Mouse (Mus musculus): ENCODE data around the gene Iqgap1.
A peak's percentile ranks its signal among the peaks of the same experiment; 100 is the strongest.

The Iqgap1 gene

GRCm38 (mm10) chr7:80719038-80719437 lies 106.7 kb downstream of the Iqgap1 start:
- no peak for DNase-seq (ENCODE audit: low read depth, low spot score)

DNA sequence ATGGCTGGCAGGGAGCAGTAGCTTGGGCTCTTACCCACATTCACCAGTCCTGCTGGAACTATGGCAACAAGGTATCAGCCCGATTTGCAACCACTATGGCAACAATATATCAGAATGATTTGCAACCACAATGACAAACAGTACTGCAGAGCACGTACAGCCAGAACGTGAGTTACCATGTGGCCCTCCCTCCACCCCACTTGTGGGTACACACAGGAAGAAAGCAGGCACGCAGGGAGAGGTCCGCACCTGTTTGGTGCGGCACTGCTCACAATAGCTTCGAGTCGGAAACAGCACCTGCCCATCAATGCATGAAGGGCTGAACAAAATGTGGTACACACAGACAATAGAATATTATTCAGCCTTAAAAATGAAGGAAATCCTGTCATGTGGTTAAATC lies 107.3 kb downstream of the Iqgap1 start:
- DNase-seq (ENCODE audit: low read depth, low spot score) = no peak

GRCm38 (mm10) chr7:80716758-80717157 lies 109.0 kb downstream of the Iqgap1 start:
- no peak for DNase-seq (ENCODE audit: low read depth, low spot score)

DNA sequence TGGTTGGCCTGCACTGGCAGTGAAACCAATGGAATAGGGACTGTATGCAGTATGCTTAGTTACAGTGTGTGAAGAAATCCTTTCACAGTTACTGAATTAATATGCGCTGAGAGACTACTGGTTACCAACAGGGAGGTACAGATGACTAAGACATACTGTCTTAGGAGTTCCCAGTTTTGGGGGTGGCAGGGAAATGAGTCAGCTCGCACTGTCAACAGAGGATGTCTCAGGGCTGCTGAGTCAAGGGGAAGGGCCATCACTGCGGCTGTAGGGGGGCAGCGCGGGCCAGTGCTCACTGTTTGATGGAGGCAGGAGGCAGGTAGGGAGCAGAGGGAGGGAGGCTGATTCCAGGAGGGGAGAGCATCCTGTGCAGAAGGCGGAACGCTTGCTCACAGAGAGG lies 110.5 kb downstream of the Iqgap1 start:
- no peak for DNase-seq (ENCODE audit: low read depth, low spot score)

DNA sequence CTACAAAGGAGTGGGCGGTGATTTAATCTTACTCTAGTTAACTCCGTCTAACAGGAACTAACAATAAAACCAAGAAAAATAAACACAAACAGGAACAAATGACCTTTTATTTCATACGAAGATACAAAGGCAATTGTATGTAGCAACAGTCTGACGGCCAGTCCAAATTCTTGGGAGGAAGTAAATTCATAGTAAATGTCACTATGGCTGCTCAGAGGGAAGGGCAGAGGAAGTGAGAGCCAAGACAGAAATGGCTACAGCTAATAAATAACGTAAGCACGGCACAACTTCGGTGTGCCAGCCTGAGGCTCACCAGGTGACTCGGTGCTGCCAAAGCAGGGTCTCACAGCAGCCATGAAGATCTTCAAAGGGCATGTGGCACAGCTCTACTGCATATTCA lies 114.3 kb downstream of the Iqgap1 start:
- no peak for DNase-seq (ENCODE audit: low read depth, low spot score)

GRCm38 (mm10) chr7:80710333-80710732 lies 115.4 kb downstream of the Iqgap1 start:
- DNase-seq (ENCODE audit: low read depth, low spot score) = no peak

- DNase-seq (ENCODE audit: low read depth, low spot score) = no peak
These were observed 121.7 kb downstream of the Iqgap1 start for GRCm38 (mm10) chr7:80704066-80704465.

GRCm38 (mm10) chr7:80702510-80702909 lies 123.3 kb downstream of the Iqgap1 start:
- DNase-seq (ENCODE audit: low read depth, low spot score) = no peak

GRCm38 (mm10) chr7:80699709-80700108 lies 126.1 kb downstream of the Iqgap1 start:
- no peak for DNase-seq (ENCODE audit: low read depth, low spot score)

DNA sequence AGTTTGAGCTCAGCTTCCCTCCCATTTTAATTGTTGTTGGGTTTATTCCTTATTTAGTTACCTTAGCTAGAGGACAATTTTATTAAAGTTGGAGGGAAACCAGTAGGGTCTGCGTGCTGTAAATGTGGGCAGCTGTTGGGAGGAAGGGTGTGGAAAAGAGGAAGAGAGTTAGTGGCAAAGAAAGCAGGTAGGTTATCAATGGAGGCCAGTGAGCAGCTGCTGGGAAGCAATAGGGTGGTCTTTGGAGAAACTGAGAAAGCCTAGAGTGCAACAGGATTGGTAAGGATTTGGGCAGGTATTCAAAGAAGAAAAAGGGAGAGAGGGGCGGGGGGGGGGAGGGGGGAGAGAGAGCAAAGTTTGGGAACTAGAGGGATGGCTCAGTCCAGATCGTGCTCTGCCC lies 126.8 kb downstream of the Iqgap1 start:
- no peak for DNase-seq (ENCODE audit: low read depth, low spot score)

DNA sequence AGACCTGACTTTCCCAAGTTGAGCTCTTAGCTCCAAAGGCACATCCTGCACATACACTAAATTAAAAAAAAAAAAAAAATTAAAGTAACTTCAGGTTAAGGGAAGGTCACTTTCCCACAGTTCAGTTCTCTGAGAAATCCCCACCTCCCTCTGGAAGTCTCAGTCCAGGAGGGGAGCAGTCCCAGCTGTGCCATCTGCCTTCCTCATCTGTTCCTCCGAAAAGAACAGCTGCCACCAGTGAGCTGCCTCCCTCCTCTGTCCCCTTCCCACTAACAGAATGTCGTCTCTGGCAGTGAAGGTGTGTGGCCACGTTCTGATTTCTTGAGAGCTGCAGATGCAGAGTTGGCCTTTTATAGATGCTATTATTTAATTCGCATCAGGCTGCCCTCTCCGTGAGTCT lies 127.9 kb downstream of the Iqgap1 start:
- DNase-seq (ENCODE audit: low read depth, low spot score) = no peak

- DNase-seq (ENCODE audit: low read depth, low spot score) = no peak
These were observed 128.9 kb downstream of the Iqgap1 start for GRCm38 (mm10) chr7:80696903-80697302.

DNA sequence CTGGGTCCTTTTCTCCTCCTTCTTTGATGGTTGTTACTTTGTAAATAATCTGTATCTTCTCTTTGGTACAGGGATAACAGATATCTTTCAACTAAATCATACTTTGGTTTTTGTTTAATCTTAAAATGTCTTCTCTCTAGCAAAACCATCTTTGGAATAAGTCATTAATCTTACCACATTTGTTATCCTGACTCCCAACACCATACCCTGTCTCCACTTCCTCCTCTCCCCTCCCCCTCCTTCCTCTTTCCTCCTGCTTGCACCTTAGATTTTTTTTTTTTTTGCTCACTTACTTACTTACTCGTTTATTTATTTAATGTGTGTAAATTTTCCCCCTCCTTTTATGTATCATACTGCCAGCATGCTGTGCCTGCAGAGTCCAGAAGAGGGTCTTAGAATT lies 129.4 kb downstream of the Iqgap1 start:
- no peak for DNase-seq (ENCODE audit: low read depth, low spot score)

GRCm38 (mm10) chr7:80692472-80692871 lies 133.3 kb downstream of the Iqgap1 start:
- no peak for DNase-seq (ENCODE audit: low read depth, low spot score)

DNA sequence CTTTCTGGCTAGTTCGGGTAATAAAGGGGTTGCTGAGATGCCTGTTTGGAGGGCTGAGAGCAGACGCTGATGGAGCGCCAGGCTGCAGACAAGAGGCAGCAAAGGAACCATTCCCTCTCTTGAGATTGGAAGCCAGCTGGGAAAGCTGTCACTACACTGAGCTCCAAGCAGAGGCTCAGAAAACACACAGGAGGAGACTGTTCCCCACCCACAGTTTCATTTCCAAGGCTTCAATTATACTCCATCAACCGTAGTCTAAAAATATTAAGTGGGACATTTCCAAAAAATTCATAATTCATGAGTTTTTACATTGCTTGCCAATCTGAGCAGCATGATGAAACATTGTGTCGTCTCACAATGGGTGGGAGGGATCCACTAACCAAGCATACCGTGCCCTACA lies 134.6 kb downstream of the Iqgap1 start:
- no peak for DNase-seq (ENCODE audit: low read depth, low spot score)

DNA sequence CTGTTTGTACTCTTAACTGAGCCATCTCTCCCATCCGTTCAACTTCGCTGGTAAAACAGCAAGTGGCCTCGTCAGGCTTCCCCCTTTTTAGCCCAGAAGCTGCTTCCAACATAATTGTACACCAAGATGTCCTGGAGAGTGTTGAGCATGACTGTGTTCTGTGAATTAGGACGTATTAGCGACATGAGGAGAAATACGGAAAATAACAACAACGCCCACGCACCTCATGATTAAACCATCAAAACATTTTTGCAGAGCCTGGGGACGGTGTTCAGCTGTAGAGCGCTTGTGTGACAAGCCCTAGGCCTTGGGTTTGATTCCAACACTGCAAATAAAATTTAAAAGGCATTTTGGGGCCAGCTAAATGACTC lies 136.6 kb downstream of the Iqgap1 start:
- no peak for DNase-seq (ENCODE audit: low read depth, low spot score)

DNA sequence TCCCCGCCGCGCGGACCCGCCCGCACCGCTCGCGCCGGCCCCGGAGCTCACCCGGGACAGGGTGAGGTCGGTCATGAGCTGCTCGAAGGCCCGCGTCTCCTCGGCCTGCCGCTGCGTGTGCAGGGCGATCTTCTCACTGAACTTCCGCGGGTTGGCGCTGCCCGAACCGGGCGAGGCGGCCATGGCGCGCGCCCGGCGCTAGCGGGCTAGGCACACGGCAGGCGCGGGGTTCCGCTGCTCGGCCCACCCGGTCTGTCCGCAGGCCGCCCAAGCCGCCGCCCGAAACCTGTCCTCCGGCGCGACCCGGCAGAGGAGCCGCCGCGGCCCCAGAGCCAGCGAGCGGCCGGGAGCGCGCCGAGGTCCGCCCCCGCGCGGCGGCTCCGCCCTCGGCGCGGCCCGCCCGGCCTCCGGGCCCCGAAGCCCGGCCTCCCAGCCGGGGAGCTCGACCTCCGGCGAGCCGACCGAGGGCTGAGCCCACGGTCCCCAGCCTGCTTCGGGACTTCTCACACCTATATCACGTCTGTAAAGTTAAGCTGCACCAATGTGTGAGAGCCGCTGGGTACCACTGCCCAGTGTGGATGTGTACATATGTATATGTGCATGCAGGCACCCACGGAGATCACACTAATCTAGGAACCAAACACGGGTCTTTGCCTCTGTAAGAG lies 137.1 kb downstream of the Iqgap1 start, which contains the start of gene Crtc3:
Gene Crtc3, minus strand, starts transcription at position 322 of the 665 bp plus-strand sequence.
- peak; percentile 41 for DNase-seq (ENCODE audit: low read depth, low spot score)

DNA sequence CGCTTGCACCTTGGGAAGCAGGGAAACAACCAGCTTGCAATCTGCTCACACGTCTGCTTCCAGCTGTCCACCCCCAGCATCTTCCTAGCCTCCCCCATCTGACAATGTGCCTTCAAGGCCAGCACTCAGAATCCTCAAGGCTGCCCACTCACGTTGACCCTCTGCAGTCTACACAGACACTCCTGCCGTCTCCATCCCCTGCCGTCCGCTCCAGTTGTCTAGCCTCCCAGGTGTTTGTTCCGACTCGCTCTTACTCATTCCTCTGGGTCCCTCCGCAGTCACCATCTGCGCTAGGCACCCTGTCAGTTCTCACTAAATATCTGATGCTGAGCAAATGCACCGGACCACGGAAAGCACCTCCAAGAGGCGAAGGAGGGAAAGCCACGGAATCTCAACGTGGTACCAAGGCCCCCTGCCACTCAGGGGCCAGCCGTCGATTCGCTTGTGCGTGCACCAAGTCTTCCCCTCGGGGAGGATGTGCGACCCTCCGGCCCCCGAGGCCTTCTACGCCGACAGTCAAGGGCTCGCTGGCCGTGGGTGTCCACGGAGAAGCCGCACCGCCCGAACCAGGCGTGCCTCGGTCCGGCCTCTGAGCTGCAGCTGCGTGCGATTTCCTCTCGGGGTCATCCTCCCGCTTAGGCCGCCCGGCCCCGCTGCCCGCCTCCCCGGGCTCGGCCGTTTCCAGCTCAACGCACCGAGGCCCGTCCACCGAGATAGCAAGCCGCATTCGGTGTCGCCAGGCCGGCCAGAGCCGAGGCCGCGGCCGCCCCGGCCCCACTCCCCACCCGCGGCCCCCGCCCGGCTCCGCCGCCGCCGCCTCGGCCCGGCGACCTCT lies 137.8 kb downstream of the Iqgap1 start:
- DNase-seq (ENCODE audit: low read depth, low spot score) = peak; percentile 39

DNA sequence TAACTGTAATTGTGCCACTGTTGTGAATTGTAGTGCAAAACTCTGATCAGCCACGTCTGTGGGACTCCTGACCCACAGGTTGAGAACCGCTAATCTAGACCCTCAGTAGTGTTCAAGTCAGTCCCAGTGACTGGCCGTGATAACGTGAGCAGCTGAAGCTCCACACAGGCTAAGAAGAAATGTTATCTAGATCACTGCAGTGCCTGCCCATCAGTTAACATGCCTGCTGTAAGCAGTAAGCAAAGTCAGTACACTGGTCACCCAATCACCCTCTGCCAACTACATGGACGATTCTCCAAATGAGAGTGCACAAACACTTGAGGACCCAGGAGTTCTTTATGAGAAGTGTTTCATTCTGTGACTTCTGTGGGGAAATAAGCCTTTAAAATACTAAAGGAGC lies 140.1 kb downstream of the Iqgap1 start:
- no peak for DNase-seq (ENCODE audit: low read depth, low spot score)

DNA sequence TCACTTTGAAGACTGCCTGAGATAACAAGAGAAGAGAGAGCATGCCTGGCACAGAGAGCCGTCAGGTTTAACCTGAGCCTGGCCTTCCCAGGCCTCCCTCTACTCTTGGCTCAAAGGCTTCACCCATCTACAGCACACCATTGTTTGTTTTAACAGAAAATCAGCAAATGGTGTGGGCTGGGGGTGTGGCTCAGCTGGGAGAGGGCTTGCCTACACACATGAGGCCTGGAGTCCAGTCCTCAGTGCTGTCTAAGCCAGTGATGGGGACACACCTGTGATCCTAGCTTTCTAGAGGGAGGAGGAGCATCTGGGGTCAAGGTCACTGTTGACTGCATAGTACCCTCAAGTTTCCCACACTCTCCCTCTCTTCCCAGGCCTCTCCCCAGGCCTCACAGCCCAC lies 143.1 kb downstream of the Iqgap1 start:
- DNase-seq (ENCODE audit: low read depth, low spot score) = no peak

- no peak for DNase-seq (ENCODE audit: low read depth, low spot score)
These were observed 145.4 kb downstream of the Iqgap1 start for GRCm38 (mm10) chr7:80680218-80680847.

DNA sequence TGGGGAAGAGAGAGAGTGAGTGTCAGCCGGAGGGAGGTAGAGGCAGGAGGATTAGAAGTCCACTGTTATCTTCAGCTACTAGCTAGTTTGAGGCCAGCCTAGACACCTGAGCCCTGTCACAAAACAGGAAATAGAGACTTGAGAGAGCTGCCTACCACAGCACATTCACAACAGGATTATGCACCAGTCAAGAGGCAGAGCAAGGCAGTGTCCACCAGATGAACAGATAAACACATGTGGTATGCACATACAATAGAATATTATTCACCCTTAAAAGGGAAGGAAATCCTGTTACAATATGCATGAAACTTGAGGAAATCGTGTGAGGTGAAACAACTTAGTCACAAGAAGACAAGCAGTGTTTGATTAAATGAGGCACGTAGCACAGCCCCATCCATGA lies 153.5 kb downstream of the Iqgap1 start:
- DNase-seq (ENCODE audit: low read depth, low spot score) = no peak

GRCm38 (mm10) chr7:80670889-80671288 lies 154.9 kb downstream of the Iqgap1 start:
- DNase-seq (ENCODE audit: low read depth, low spot score) = no peak

Data from retina, postnatal 7 days (tissue).